Mouse (Mus musculus): ENCODE measurements around the gene Gria3. TPM values are rescaled to one million over a fixed set of nuclear protein-coding genes. Genes with fewer than 3 reads are reported as not detected.

Gria3 gene
- 0.72 TPM for polyA plus RNA-seq (2014; fragmentation: Illumina TruSeq; extraction: RNeasy Lipid Tissue Mini Kit (QIAGEN cat#74804); ENCODE audit: low read depth, low replicate concordance)

GRCm38 (mm10) chrX:41400058-41400904, at the start of gene Gria3:
Gene Gria3 (plus strand): TSS chrX:41400854.

All from liver, adult 10 weeks (tissue).